Mouse (Mus musculus) yolk sac, embryonic 10.5 days (tissue): Measurements from ENCODE around the gene Stat5b.

ENCODE experiments used
- DNase-seq: peaks from one replicate; pipeline ENCODE4 v3.0.0-alpha.2; 2017; ENCODE audit warnings: low spot score

Stat5b gene

DNA sequence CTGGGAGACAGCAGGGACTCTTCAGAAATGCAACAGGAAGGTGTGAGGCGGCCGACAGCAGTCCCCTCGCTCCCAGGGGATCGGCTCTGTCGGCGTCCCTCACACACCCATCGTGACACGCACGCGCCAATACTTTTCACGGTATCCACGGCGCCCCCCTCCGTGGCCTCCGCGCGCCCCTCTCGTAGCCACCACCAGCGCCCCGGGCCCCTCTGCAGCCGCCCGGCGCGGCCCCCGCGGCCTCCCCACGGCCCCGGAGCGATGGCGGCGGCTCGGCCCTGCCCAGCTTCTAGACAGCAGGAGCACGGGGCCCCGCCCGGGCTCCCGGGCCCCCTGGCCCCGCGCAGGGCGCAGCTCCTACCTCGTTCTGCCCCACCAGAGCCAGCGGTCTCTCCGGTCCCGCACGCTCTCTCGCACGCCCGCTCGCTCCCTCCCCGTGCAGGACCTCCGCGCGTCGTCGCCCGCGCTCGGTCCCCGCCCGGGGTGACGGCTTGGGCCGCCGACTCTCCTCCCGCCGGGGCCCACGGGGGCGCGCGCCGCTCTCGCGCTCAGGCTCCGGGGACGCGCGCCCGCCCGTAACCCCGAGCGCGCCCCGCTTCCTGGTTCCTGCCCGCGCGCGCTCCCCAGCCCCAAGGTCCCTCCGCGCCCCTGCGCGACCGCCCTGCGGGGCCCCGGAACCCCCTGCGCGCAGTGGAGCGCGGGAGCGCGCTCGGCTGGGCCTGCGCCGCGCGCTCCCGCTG, at the start of gene Stat5b:
Gene Stat5b, minus strand, starts transcription at position 687 of the 740 bp plus-strand sequence.
- DNase-seq: peak; percentile 74

DNA sequence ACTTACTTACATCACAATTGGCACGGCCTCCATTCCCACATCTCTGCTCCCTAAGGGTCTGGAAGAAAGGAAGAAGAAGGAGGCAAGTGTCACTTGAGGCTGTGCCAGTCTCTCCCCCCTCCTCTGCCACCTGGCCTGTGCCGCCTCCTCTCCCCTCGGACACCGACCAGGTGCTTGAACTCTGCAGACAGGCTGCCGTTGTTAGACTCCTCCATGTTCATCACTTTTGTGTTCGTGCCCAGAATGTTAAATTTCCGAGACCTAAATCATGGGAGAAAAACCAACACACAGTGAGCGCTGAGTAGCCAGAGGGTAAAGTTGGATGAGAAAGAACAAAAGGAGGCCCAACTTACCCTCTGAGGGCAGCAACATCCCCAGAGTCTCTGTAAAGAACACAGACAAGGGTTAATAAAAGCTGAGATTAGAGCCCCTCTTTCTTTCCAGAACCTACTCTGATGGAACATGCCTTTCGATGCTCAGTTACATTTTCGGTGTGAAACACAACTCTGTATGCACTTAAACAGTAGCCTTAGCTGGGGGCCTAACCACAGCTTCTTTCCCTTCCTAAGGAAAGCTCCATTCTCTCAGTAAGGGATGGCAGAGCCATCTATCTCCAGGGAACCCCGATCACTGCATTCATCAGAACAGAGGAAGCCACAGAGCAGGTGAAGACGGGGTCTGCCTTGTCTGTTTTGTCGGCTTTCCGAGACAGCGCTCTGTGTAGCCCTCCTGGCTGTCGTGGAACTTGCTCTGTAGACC, 48.1 kb upstream of the Stat5b start:
- no peak for DNase-seq

DNA sequence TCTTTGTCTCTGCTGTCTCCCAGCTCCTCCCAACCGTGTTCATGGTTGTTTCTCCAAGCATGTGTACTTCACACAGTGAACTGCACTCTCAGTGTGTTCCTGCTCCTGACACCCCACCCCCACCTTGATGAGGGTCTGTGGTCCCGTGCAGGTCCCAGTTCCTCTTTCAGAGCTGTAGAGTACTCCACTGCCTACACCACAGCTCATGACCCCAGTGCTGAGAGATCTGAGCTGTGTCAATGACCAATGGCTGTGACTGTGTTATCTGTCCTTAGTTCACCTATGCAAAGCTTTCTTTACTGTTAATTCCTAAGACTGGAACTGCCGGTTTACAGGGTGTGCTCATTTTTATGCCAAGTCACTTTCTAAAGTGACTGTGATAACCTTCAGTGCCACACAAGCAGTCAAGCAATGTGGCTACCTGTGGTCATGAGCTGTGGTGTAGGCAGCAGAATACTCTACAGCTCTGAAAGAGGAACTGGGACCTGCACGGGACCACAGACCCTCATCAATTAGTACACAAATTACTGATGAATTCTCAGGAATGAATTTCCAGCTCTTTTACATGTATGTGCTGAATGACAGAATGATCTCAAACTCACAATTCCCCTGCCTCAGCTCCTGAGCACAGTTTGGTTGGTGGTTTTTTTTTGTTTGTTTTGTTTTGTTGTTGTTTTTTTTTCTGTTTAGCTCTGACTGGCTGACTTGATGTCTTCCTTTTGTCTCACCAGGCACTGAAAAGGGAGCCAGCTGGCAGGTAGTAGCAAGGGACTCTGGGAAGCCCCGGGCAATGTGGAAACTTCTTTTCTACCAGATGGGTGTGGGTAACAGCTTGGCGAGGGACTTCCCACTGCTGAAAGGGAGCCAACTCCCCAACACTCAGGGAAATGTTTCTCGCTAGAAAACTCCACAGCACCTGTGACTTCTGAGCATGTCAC, 47.0 kb upstream of the Stat5b start:
- no peak for DNase-seq

DNA sequence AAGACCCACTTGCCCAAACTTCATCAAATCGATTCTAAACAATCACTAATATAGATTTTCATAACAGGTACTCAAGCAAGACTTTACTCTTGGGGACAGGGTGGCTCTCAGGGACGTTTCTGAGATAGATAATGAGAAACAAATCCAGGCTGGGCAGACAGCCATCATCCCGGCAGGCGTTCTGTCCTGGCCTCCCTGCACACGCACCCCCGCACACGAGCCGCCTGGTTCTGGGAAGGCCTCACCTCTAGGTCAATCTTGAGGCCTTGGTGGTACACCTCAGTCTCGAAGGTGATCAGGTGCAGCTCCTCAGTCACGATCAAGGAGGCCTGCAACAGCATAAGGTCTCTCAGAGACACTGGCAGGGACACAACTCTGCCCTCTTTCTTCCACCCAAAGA, 45.6 kb upstream of the Stat5b start:
- DNase-seq: no peak

DNA sequence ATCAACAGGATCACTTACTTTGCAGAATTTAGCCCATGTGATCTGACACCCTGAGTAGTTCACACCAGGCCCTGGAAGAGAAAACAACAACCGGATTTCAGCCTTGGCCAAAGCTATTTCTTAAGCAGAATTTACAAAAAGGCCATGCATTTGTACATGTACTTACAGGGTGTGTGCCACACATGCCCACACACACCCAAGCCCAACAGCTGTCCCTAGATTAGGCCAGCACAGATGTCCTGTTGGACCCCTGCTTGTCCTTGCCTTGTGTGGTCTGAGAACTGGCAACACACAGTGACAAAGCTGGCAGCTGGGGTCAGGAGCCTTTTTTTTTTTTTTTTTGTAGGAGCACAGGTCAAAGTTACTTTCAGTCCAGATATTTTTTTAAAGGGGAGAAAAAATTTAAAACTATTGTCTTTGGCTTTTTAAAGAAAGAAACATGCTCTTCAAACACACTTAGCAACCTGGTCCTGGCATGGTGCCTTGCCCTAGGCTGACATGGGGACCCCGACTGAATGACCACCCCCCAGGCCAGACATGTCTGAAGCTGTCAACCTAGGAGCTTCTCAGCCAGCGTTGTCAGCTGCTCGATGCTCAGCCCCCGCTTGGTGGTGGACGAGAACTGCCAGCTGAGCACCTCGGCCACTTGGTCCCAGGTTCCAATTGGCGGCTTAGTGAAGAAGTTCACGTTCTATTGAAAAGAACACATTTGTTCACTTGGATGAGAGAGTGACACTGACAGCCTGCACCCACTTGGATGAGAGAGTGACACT, 43.8 kb upstream of the Stat5b start:
- no peak for DNase-seq

DNA sequence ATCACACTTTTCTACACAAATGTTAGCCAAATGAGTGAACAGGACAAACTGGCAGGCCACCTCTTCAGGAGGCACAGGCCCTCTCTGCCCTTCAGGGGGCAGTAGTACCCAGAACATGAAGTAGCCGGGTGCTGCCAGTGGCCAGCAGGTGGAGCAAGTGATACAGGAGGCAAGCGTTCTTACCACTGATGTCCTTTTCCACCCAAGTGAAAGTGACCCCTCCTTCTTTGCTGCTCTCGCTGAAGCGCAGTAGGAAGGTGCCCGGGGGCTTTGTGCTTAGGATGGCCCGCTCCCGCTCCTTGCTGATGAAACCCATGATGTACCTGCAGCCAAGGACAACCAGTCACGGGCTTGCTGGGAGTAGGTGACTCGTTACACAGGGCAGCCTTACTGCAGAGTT, 43.0 kb upstream of the Stat5b start:
- DNase-seq: peak; percentile 78

DNA sequence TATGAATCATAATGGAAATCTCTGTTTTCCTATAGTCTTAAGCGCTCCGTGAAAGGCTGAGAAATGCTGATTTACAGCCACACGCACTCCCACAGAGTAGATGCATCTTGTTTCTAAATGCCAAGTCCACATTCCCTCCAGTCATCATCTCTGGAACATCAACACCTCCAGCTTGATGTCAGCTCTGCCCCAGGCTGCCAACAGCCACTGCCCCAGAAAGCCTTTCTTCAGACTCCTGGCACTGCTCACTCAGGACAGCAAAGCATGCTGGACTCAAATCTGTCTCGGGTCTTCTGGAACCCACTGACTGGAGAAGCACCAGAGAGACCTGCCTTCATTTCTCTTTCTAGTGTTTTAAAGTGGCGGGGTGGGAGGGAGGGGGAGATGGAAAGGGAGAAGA, 41.9 kb upstream of the Stat5b start:
- DNase-seq: no peak

DNA sequence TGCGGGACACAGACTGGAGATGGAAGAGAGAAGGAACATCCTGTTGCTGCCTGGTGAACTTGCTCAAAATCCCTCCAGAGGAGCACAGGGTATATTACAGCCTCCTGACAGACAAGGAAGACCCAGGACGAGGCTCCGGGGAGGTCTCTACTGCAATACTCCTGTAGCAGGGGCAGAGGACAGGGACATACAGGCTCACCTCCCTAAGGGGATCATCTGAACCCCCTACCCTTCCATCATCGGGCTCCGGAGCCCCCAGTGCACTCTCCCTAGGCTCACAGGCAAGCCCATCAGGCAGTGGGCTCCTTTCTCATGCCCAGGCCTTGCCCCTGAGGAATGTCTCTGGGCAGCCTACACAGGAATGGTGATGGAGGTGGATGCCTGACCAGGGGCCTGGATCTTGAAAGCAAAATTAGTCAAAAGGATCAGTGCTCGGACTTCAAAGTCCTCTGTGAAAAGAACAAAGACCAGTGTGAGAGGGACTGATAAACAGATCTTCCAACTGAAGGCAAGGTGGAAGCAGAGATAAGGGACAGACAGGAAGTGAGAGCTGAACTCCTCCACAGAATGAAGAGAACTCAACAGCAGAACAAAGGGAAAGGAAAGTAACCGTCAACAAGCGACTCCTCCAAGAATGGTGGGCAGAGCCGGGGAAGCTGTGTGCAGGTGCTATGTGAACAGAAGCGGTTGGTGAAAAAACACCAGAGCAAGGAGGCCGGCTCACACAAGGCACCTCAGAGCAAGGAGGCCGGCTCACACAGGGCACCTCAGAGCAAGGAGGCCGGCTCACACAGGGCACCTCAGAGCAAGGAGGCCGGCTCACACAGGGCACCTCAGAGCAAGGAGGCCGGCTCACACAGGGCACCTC, 41.0 kb upstream of the Stat5b start:
- peak; percentile 23 for DNase-seq

DNA sequence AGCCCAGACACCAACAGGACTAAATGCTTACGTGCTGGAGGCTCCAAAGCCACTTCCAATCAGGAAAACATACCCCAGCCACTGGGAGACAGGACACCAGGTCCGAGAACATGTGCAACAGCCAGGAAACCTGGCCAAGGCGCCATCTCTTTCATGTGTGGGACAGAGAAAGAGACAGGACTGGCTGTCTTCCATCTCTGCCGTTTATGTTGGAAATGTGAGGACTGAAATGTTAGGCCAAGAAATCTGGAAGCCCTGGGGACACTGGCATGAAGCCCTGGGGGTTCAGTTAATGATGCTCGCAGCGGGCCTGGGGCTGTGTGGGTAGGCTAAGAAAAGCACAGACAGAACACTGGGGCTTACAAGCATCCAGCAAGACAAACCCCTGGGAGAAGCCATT, 40.0 kb upstream of the Stat5b start:
- DNase-seq: no peak

DNA sequence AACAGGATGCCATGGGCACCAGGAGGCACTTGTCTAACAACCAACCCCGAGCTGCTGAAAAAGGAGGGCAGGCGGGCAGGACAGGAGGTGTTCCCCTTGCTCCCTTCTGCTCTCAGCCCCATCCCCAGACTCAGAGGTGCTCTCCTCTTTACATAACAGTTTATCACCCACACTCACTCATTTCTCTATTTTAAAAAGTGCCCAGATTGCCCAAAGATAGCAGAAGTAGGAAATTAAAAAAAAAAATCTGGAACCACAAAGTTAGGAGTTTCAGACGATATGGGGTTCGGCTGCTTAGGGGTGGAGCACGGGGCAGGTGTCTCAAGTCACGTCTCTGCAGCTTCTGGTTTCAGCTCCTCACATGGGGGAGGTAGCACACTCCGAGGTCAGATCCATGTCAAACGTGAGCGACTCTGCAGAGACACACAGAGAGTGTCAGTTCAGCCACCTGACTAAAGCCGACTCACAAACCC, 37.9 kb upstream of the Stat5b start:
- no peak for DNase-seq

DNA sequence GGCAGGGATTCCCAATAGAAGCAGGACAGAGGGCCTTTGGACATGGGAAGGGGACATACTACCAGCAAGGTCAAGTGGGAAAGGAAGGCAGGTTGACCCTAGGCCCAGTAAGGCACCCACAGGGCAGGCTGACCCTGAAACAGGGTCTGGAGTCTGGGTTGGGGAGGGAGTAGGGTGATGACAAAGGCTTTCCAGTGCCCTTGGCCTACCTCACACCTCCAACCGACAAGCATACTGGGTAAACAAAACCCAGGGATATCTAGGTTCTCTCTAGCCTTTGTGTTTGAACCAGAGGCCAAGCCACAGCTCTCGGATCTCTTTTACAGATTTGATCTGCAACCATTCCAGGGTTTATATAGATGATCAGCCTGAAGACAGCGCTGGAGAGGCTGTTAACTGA, 37.2 kb upstream of the Stat5b start:
- DNase-seq: no peak

DNA sequence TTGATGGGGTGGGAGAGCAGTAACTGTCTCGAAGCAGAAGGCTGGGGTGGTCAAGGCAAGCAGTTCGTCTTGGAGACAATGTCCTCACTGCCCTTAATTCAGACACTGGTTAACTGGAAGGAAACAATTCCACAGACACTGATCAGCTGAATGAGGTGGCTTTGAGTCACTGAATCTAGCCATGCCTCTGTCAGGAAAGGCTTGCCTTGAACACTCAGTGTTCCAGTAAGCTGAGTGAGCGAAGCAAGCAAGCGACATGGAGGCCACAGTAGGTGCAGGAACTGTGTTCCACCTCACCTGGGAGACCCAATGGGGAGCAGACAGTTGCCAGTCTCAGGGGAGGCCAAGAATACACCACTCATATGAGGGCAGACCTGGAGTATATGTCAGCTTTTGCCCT, 36.7 kb upstream of the Stat5b start:
- DNase-seq: no peak

DNA sequence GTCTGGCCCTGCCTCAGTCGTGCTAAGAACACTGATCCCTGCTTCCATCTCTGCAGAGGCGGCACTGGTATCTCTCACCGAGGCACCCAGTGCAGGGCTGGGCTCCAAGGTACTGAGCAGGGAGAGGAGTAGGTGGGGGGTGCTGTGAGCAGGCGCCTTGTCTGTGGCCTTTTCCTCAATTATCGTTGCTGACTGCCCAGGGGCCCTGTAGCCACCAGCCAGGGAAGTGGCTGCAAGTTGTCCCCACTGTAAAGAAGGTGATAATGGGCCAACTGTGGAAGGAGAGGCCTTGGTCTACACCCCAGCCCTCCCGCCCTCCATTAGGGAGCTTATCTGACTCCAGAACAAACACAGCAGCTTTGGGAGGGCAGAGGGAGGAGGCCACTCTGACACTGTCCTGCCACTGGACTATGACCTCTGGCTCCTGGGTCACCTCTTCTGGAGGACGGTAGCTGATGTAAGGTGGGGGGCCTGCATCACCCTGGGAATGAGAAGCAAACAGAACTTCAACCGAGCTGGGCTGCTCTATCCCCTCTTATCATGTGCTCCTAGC, 35.7 kb upstream of the Stat5b start:
- DNase-seq: peak; percentile 88

DNA sequence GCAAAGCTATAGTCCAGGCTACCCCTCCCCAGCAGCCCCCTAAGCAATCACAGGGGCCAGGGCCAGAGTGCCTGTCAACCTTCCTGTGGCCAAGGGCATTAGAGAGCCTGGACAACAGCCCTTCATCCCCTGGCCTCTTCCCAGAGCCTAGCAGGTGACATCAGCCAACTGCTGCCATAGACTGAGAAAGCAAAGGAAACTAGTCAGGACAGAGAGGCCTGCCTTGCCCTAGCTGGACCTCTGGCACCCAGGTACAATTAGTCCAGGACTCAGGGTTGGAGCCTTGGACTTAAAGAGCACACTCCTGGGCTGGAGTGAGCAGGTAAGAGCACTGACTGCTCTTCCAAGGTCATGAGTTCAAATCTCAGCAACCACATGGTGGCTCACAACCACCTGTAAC, 34.9 kb upstream of the Stat5b start:
- no peak for DNase-seq

DNA sequence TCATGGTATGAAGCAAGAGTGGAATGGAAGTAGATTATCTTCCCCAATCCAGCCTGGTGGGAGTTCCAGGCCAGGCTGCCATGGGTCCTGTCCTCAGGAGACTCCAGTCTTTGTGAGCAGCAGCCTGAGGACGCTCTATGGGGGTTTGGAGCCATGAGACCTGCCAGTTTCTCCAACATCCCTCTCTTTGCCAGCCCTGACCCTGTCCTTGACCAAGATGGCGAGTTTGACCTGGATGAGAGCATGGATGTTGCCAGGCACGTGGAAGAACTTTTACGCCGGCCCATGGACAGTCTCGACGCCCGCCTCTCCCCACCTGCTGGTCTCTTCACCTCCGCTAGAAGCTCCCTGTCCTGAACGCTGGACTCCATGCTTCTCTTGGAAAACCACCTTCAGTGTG, 33.1 kb upstream of the Stat5b start:
- DNase-seq: no peak

DNA sequence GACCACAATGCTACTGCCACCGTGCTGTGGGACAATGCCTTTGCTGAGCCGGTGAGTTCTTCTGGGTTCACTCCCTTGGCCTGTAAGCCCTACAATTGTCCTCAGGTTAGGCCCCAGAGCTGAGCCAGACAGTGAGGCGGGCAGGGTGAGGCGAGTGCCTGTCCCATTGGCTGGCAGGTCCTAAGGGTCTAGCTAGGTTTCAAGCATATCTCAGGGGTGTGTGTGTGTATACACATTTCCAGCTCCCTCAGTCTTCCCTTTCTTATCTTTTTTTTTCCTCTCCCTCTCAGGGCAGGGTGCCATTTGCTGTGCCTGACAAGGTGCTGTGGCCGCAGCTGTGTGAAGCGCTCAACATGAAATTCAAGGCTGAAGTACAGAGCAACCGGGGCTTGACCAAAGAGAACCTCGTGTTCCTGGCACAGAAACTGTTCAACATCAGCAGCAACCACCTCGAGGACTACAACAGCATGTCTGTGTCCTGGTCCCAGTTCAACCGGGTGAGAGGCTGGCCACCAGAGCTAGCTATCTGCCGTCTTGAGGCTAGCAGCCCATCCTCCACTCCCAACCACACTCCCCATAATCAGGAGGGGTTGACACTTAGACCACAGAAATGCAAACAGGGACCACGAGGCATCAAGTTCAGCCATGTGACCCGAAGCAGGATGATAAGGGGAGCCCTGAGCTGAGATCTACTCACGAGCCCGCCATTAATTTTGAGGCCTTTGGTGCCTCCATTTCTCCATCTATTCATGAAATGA, 29.0 kb upstream of the Stat5b start:
- DNase-seq: no peak

DNA sequence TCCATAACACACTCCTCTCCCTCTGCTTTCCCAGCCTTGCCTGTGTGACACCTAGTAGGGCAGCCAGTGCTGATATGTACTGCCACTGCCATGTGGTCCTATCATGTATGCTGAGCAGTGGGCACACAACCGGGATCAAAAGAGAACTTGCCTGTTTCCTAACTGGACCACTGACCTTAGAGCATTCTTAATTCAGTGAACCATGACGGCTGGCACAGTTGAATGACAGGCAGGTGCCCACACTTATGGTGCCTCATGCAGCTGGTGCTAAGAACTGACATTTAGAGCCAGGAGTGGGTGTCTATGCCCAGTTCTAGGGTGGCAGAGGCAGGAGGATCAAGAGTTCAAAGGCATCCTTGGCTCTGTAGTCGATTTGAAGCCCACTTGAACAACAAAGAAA, 25.2 kb upstream of the Stat5b start:
- no peak for DNase-seq

DNA sequence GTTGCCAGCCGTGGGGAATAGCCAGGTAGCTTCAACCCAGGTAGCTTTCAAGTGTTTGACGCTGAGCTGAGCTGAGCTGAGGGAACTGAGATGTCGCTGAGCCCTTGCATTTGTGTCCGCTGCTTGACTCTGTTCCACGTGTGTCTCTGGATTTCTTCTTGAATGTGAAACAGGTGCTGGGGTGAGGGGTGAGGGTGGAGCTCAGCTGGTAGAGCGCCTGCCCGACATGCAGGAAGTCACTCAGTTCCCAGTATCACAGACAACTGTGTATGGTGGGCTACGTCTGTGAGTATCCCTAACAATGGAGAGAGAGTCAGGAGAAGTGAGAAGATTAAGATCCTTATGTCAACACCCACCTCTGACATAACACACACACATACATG, 20.4 kb upstream of the Stat5b start:
- no peak for DNase-seq

DNA sequence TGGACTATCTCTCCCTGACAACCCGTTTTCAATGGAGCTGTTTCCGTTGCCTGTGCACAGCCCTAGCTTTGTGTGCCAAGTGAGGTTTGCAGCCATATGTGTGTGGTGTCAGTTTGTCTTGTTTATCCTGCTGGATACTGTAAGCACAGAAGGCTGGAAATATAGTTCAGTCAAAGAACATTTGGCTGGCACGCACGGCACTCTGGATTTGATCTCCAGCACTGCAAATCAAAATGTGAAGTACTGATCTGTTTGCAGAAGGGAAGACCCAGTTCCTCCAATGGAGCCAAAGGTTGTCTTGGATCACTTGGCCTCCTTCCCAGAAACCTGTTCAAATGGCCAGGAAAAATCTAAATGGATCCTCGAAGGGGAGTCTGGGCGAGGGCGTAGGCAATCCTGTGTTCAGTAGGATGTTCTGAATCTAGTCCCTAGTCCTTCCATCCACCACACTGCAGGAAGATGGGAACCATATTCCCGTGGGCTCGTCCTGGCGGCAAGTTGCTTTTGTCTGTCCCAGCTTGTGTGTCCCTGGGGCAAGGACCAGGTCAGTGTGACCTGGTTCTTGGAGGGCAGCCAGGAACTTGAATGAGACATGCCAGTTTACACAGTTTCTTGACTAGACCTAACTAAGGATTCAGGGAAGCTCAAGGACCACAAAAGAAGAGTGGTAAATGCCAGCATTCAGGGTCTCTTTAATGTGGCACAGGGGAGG, 19.9 kb upstream of the Stat5b start:
- DNase-seq: no peak
